Mouse (Mus musculus): ENCODE data around the gene Sin3a.

DNA sequence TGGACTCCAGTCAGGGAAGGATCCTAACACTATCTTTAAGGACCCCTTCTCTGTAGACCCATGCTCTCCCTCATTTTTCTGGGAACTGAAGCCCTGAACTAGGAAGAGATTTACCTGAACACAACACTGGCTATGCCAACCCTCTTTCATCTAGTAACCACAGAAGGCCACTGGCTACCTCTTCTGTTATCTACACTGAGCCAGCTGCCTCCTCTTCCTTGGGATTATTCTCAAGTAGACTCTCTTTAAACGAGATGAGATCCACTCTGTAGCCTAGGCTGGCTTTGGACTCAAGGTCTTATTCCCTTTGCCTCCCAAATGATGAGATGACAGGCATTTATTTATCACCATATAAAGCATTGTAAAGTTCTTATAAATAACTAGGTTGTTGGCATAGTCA lies 1.6 kb upstream of the Sin3a start:
- TF ChIP-seq POLR2A (IDR thresholded peaks at IDR 0.05; ENCODE audit: extremely low read depth, insufficient read depth, low read length) (no peak), CTCF (IDR thresholded peaks at IDR 0.05; ENCODE audit: extremely low read depth, insufficient read depth, low read length) (no peak)
